Mouse (Mus musculus) liver, embryonic 13.5 days (tissue): ENCODE measurements around the gene Dip2b. TPM values are rescaled to one million over a fixed set of nuclear protein-coding genes. Genes with fewer than 3 reads are reported as not detected.

Experiments used
- ATAC-seq: fragments of 200-750 bp; cut with Nextera tagmentation; 2 replicates; pipeline ENCODE4 v1.8.0; 2017; ENCODE audit warnings: low read depth, mild to moderate bottlenecking, moderate number of reproducible peaks, moderate library complexity
- DNase-seq: peaks from one replicate; pipeline ENCODE4 v3.0.0; 2022
- H3K27ac ChIP-seq: fragments of 300-500 bp; sonication (generic); 2 replicates; pipeline ENCODE4 v1.5.1; 2015; ENCODE audit warnings: moderate library complexity, mild to moderate bottlenecking, inconsistent platforms
- H3K27me3 ChIP-seq: fragments of 300-500 bp; sonication (generic); 2 replicates; pipeline ENCODE4 v1.6.1; 2015; ENCODE audit warnings: mild to moderate bottlenecking, inconsistent platforms
- H3K36me3 ChIP-seq: fragments of 300-500 bp; sonication (generic); 2 replicates; pipeline ENCODE4 v1.6.1; 2015; ENCODE audit warnings: mild to moderate bottlenecking, inconsistent platforms
- H3K4me1 ChIP-seq: fragments of 300-500 bp; sonication (generic); replicated peaks from 2 replicates; pipeline ENCODE4 v1.6.1; 2015; ENCODE audit warnings: inconsistent platforms
- H3K4me2 ChIP-seq: fragments of 300-500 bp; sonication (generic); 2 replicates; pipeline ENCODE4 v1.6.1; 2015; ENCODE audit warnings: inconsistent platforms, mild to moderate bottlenecking, moderate library complexity
- H3K4me3 ChIP-seq: fragments of 300-500 bp; sonication (generic); replicated peaks from 2 replicates; pipeline ENCODE4 v1.5.1; 2015; ENCODE audit warnings: mild to moderate bottlenecking, inconsistent platforms
- H3K9ac ChIP-seq: fragments of 300-500 bp; sonication (generic); 2 replicates; pipeline ENCODE4 v1.6.1; 2015; ENCODE audit warnings: mild to moderate bottlenecking, inconsistent platforms
- H3K9me3 ChIP-seq: fragments of 300-500 bp; sonication (generic); replicated peaks from 2 replicates; pipeline ENCODE4 v1.6.1; 2016; ENCODE audit warnings: inconsistent platforms
- WGBS: fragments of 180-500 bp; shearing (Covaris S2); methylation state at CpG from one replicate; pipeline ENCODE4 v1.1.7; 2015; ENCODE audit not compliant: insufficient replicate concordance; 5-methylcytosine and 5-hydroxymethylcytosine counted together
- polyA plus RNA-seq: library from polyadenylated mRNA; unstranded; fragments of >200 nt; fragmentation: Nextera tagmentation; extraction: Ambion mirVana; gene quantifications from 2 replicates; pipeline ENCODE4 v1.2.1, GENCODE M21; 2015

Gene Dip2b
- polyA plus RNA-seq, 1 experiment from 2014 or later = 2.2 TPM

DNA sequence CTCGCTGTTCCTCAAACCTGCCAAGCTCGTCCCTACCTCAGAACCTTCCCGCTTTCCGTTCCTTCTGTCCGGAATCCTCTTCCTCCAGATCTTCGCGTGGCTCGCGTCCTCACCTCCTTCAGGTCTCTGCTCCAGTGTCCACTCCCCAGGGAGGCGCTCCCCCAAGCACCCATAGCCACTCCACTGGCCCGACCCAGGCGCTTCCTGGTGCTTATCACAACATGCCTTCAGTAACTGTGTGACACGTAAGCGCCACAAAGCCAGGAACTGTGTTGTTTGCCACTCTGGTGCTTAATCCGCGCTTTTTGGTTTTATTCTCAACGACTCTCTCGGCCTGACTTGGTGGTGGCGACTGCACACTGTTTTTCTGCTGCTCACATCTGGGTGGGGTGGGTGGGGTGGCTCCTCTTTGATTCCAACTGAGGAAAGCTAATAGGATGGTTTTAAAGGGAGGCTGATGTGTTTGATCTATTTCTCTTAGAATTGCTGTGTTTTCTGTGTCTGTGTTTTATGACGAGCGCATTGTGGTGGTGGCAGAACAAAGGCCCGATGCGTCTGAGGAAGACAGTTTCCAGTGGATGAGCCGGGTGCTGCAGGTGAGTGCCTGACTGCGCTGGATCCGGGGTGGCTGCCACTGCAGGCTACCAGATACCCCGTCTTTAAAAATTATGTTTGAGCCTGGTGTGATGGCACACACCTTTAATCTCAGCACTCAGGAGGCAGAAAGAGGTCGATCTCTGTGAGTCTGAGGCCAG lies 144.2 kb downstream of the Dip2b start:
- Histone ChIP-seq H3K9me3 (no peaks in the 10 kb centered on the region), H3K27me3 (no peaks in the 10 kb centered on the region), H3K4me3 (no peak overlapping the region), H3K4me1 (peaks cover 4% of the 10 kb centered on the region; the same call in 1 of the 2 replicates), H3K27ac (no peak overlapping the region), H3K4me2 (no peak overlapping the region), H3K36me3 (peaks cover 33% of the 10 kb centered on the region; the same call in 1 of the 2 replicates), H3K9ac (no peak overlapping the region)
- ATAC-seq (no peak), DNase-seq (no peak)
- WGBS = 85% methylated on average over 28 of the region's 28 CpGs

DNA sequence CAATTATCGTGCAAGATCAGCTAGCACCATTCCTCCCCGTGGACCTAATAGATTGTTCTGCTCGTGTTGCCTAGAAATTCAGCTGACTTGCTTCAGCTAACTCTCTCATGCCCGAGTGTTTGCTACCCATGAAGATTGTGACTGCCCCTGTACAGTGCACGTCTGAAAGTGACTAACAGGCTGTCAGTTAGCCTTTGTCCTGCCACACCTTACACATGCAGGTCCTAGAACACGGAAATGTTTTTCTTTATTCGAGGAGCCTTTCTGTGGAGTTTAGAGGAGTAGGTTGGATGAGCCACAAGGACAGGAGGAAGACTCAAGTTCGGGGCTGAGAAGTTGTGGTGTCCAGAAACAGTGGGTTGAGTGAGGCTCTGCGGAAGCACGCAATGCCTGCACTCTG lies 145.0 kb downstream of the Dip2b start:
- H3K4me2 ChIP-seq = no peak overlapping the region
- no peak overlapping the region for H3K9ac ChIP-seq
- WGBS = 77% methylated on average over 10 of the region's 10 CpGs
- H3K36me3 ChIP-seq = peaks cover 33% of the 10 kb centered on the region; the same call in 1 of the 2 replicates
- H3K27me3 ChIP-seq = no peaks in the 10 kb centered on the region
- no peak overlapping the region for H3K4me3 ChIP-seq
- no peak for DNase-seq
- ATAC-seq = no peak
- no peaks in the 10 kb centered on the region for H3K9me3 ChIP-seq
- peaks cover 7% of the 10 kb centered on the region for H3K4me1 ChIP-seq
- H3K27ac ChIP-seq = no peak overlapping the region

DNA sequence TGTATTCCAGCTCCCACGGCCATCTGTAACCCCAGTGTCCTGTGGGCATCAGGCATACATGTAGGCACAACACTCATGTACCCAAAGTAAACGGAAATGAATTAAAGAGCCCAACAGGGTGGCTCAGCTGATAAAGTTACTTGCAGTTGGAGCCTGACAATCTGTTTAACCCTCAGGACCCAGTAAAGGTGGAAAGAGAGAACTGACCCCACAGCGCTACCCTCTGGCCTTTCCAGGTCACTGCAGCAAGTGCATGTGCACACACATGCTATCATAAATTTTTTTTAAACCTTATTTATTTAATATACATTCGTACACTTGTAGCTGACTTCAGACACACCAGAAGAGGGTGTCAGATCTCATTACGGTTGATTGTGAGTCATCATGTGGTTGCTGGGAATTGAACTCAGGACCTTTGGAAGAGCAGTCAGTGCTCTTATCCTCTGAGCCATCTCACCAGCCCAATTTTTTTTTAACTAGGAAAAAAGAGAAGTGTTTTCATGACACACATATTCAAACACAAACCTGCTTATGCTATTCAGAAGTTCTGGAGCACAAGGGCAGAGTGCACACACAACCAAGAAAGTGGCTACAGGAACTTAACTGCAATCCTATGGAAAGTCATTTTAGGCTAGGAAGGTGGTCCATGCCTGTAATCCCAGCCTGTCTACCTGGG lies 146.5 kb downstream of the Dip2b start:
- peaks cover 31% of the 10 kb centered on the region for H3K36me3 ChIP-seq

DNA sequence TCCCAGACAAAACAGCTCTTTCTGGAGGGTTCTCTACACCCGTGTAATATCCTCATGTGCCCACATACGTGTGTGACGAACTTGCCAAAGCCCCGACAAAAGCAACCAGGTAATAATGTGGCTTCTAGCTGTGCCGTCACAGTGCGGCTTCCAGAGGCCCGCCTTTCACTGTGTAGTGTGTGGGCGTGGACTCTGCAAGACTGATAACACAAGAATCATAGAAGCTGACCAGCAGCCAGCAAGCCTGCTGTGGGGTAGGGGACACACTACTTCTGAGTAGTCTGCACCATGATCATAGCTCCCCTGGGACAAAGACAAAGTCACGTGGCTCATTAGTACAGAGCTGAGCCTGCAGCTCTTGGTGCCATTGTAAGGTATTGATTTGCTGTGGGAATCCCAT lies 147.8 kb downstream of the Dip2b start:
- Histone ChIP-seq H3K4me2 (no peak overlapping the region), H3K36me3 (peaks cover 34% of the 10 kb centered on the region), H3K27ac (no peak overlapping the region), H3K4me1 (peaks cover 12% of the 10 kb centered on the region), H3K9ac (no peak overlapping the region), H3K9me3 (no peaks in the 10 kb centered on the region), H3K27me3 (no peaks in the 10 kb centered on the region), H3K4me3 (no peak overlapping the region)
- ATAC-seq = peak; percentile 29; the same call in 1 of the 2 replicates
- WGBS = 64% methylated on average over 9 of the region's 9 CpGs
- DNase-seq = no peak

More for the DNA sequence above, 146.5 kb downstream of the Dip2b start:
- H3K9me3 ChIP-seq = no peaks in the 10 kb centered on the region
- no peak overlapping the region for H3K4me2 ChIP-seq
- no peak overlapping the region for H3K4me3 ChIP-seq
- 72% methylated on average over 5 of the region's 5 CpGs for WGBS
- DNase-seq (no peak), ATAC-seq (no peak)
- H3K27ac ChIP-seq = no peak overlapping the region
- peaks cover 12% of the 10 kb centered on the region for H3K4me1 ChIP-seq
- H3K9ac ChIP-seq = no peak overlapping the region
- H3K27me3 ChIP-seq = no peaks in the 10 kb centered on the region

DNA sequence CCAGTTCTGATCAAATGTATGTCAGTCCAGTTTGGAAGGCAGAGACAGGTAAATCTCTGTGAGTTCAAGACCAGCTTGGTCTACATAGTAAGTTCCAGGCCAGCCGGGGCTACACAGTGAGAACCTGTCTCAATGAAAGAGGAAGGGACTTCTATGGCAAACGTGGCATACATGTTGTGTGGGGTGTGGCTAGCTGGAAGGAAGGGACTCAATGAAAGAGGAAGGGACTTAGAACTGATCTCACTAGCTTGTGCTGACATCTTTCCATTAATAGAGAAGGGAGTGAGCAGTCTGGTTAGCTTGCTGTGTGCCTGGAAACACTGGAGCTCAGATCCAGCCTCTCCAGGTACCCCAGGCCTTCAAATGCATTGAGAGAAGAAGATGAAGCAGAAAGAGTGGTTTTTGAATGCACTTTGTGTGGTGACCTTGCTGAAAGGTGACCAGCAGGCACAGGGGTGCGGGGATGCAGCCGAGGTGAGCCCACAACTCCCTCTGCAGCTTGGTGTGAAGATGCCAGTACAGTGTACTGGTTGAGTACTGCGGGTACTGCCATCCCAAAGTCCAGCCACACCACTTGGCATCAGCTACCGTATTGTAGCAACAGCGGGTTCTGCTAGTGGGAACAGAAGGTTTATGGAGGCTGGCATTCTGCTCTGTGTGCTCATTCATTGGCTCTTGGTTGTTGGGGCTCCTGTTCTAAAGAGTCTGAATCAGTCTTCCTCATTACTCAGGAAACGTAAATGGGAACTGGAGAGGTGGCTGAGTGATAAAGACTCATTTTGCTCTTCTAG lies 148.6 kb downstream of the Dip2b start:
- no peak for ATAC-seq
- no peak overlapping the region for H3K4me2 ChIP-seq
- no peaks in the 10 kb centered on the region for H3K9me3 ChIP-seq
- peaks cover 42% of the 10 kb centered on the region for H3K36me3 ChIP-seq
- H3K27ac ChIP-seq = no peak overlapping the region
- H3K27me3 ChIP-seq = no peaks in the 10 kb centered on the region
- no peak overlapping the region for H3K9ac ChIP-seq
- H3K4me3 ChIP-seq = no peak overlapping the region
- 72% methylated on average over 8 of the region's 8 CpGs for WGBS
- H3K4me1 ChIP-seq = peaks cover 12% of the 10 kb centered on the region
- DNase-seq = no peak

DNA sequence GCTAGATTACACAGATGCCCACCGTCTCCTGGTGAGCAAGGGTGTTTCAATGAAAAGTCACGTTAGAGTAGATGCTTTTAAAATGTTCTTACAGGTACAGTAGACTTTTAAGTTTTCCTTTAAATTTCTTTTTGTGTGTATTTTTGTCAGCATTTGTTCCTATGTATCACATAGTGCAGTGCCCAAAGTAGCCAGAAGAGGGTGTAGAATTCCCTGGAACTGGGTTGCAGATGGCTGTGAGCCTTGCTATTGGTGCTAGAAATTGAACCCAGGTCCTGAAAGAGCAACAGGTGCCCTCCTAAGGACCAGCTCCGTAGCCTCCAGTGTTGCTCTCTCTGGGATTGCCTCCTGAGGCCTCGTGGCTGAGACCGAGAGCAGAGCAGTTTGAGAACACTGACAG lies 150.1 kb downstream of the Dip2b start:
- Histone ChIP-seq H3K9me3 (no peaks in the 10 kb centered on the region), H3K4me1 (peaks cover 12% of the 10 kb centered on the region), H3K4me2 (no peak overlapping the region), H3K27ac (no peak overlapping the region), H3K27me3 (no peaks in the 10 kb centered on the region), H3K36me3 (peaks cover 40% of the 10 kb centered on the region), H3K4me3 (no peak overlapping the region), H3K9ac (no peak overlapping the region)
- ATAC-seq (no peak), DNase-seq (no peak)
- WGBS = 65% methylated on average over 5 of the region's 5 CpGs

DNA sequence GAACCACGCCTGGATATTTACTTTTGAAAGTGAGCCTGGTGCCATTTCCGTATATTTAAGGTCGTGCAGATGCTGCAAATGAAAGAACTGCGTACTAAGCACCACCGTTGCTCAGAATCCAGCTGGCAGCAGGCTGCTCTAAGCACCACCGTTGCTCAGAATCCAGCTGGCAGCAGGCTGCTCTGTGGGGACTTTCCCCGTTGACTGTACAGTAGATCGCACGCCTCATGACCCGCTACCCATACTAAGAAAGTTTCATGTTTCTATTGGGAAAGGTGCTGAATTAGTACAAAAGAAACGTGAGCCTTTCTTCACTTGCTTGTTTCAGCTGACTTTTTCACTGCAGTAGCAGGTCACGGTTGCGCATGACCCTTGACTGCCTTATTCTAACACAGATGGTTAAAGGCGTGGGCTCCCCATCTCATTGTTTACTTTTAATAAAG lies 150.5 kb downstream of the Dip2b start:
- Histone ChIP-seq H3K4me2 (no peak overlapping the region), H3K9me3 (no peaks in the 10 kb centered on the region), H3K36me3 (peaks cover 39% of the 10 kb centered on the region), H3K4me3 (no peak overlapping the region), H3K27me3 (no peaks in the 10 kb centered on the region), H3K27ac (no peak overlapping the region), H3K4me1 (peaks cover 12% of the 10 kb centered on the region), H3K9ac (no peak overlapping the region)
- no peak for ATAC-seq
- WGBS = 84% methylated on average over 14 of the region's 14 CpGs
- no peak for DNase-seq

DNA sequence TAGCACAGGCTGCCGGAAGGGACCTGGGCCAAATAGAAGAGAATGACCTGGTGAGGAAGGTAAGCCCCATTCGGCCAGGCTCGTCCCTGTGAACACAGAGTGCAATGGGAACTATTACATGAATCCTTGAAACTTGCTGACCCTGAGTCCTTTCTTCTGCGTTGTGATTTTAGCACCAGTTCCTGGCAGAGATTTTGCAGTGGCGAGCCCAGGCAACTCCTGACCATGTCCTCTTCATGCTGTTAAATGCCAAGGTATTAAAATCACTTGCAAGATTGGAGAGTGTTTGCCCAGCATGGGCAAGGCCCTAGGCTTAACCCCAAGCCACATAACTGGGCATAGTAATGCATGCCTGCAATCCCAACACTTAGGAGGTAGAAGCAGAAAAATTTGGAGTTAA lies 151.6 kb downstream of the Dip2b start:
- H3K27ac ChIP-seq = no peak overlapping the region
- no peak overlapping the region for H3K9ac ChIP-seq
- WGBS = 80% methylated on average over 5 of the region's 5 CpGs
- H3K4me1 ChIP-seq = peaks cover 12% of the 10 kb centered on the region
- H3K9me3 ChIP-seq = no peaks in the 10 kb centered on the region
- DNase-seq (no peak), ATAC-seq (no peak)
- peaks cover 35% of the 10 kb centered on the region for H3K36me3 ChIP-seq
- no peaks in the 10 kb centered on the region for H3K27me3 ChIP-seq
- no peak overlapping the region for H3K4me2 ChIP-seq
- no peak overlapping the region for H3K4me3 ChIP-seq

DNA sequence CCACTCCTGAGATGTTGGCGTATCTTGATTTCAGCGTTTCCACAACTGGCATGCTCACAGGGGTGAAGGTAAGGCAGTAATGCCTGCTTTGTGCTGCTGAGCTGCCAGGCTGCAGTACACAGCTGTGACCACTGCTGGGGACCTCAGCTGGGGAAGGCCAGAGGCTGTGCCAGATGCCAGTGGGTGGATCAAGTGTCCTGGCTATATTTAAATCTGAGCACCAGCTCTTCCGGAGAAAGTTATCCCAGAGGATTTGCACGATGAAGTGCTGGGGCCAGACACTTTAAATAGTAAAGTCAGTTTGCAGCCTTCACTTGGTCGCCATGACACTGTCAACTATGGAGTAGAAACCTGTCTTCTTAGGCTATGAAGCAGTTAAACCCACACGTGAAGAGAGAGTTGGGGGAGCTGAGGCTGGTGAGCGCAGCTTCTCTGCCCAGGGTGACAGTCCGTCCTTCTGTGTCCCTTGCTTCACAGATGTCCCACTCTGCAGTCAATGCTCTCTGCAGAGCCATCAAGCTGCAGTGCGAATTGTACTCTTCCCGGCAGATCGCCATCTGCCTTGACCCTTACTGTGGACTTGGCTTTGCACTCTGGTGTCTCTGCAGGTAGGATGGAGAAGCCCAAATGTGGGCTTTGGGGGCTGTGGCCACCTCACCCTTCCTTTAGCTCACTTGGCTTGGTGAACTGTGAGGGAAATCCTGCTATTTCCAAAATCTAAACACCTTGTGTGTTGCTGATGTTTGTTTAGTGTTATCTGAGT lies 160.7 kb downstream of the Dip2b start:
- ATAC-seq = no peak
- no peaks in the 10 kb centered on the region for H3K27me3 ChIP-seq
- no peak overlapping the region for H3K9ac ChIP-seq
- WGBS = 82% methylated on average over 11 of the region's 11 CpGs
- no peak for DNase-seq
- H3K36me3 ChIP-seq = peaks cover 28% of the 10 kb centered on the region
- H3K9me3 ChIP-seq = no peaks in the 10 kb centered on the region
- H3K4me2 ChIP-seq = no peak overlapping the region
- no peaks in the 10 kb centered on the region for H3K4me1 ChIP-seq
- no peak overlapping the region for H3K4me3 ChIP-seq
- H3K27ac ChIP-seq = no peak overlapping the region

DNA sequence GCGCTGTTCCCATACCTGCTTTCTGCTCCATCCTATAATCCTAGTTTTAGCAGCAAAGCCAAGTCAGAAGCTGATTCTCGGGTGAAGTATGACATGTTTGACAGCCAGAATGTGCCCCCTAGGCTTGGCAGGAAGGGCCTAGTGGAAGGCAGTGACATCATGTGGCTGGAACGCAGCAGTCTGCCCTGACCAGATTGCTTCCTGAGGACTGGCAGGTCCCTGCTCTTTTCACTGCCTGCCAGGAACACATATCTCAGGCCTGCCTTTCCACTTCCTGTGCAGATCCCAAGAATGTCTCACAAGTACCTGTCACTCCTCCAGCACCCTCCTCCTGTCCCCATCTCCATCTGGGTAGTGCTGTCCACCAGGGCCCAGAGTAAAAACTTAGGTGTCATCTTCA lies 161.3 kb downstream of the Dip2b start:
- ATAC-seq (no peak), DNase-seq (no peak)
- Histone ChIP-seq H3K4me2 (no peak overlapping the region), H3K27me3 (no peaks in the 10 kb centered on the region), H3K9me3 (no peaks in the 10 kb centered on the region), H3K4me1 (no peaks in the 10 kb centered on the region), H3K9ac (no peak overlapping the region), H3K36me3 (peaks cover 26% of the 10 kb centered on the region), H3K27ac (no peak overlapping the region), H3K4me3 (no peak overlapping the region)
- WGBS = 67% methylated on average over 3 of the region's 3 CpGs

DNA sequence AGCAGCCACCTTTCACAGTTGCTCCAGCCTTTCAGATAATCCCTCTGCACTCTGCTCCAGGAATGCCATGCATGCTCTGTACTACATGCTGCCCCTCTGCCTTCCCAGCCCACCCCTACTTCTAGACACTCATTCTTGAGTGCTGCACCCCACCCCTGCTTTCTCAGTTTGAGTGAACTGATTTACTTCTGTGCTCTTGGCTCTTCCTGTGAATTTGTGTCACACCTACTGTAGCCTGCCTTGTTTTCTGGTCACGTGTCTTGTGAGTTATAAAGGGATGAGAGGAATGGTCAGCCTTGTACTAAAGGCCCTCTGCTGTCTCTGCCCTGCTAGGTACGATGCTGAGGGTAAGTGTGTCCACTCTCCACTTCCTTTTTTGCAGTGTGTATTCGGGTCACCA lies 163.3 kb downstream of the Dip2b start:
- no peak overlapping the region for H3K9ac ChIP-seq
- H3K27ac ChIP-seq = no peak overlapping the region
- H3K27me3 ChIP-seq = no peaks in the 10 kb centered on the region
- H3K9me3 ChIP-seq = no peaks in the 10 kb centered on the region
- no peak overlapping the region for H3K4me2 ChIP-seq
- DNase-seq (no peak), ATAC-seq (no peak)
- H3K4me3 ChIP-seq = no peak overlapping the region
- 72% methylated on average over 3 of the region's 3 CpGs for WGBS
- no peaks in the 10 kb centered on the region for H3K4me1 ChIP-seq
- peaks cover 23% of the 10 kb centered on the region for H3K36me3 ChIP-seq
